Mouse (Mus musculus) limb, embryonic 10.5 days (tissue): ENCODE results near the gene Arhgap29. TPM values are rescaled to one million over a fixed set of nuclear protein-coding genes. Genes with fewer than 3 reads are reported as not detected.

ENCODE experiments used
- DNase-seq: peaks from one replicate; pipeline ENCODE4 v3.0.0-alpha.2; 2017; ENCODE audit warnings: low spot score
- H3K27ac ChIP-seq: fragments of 300-500 bp; sonication (generic); 2 replicates; pipeline ENCODE4 v1.5.1; 2016; ENCODE audit warnings: mild to moderate bottlenecking
- H3K27me3 ChIP-seq: fragments of 300-500 bp; sonication (generic); 2 replicates; pipeline ENCODE4 v1.6.1; 2016; ENCODE audit warnings: low read depth, mild to moderate bottlenecking; ENCODE audit not compliant: poor library complexity, severe bottlenecking
- H3K36me3 ChIP-seq: fragments of 300-500 bp; sonication (generic); 2 replicates; pipeline ENCODE4 v1.6.1; 2016; ENCODE audit warnings: mild to moderate bottlenecking, moderate library complexity
- H3K4me1 ChIP-seq: fragments of 300-500 bp; sonication (generic); 2 replicates; pipeline ENCODE4 v1.6.1; 2016
- H3K4me3 ChIP-seq: fragments of 300-500 bp; sonication (generic); 2 replicates; pipeline ENCODE4 v1.5.1; 2016; ENCODE audit warnings: mild to moderate bottlenecking, moderate library complexity
- H3K9me3 ChIP-seq: fragments of 300-500 bp; sonication (generic); replicated peaks from 2 replicates; pipeline ENCODE4 v1.6.1; 2016; ENCODE audit warnings: mild to moderate bottlenecking
- WGBS: fragments of 180-500 bp; shearing (Covaris S2); methylation state at CpG from one replicate; pipeline ENCODE4 v1.1.7; 2016; 5-methylcytosine and 5-hydroxymethylcytosine counted together
- polyA plus RNA-seq: library from polyadenylated mRNA; unstranded; fragments of >200 nt; fragmentation: Nextera tagmentation; extraction: Ambion mirVana; gene quantifications from 2 replicates; pipeline ENCODE4 v1.2.1, GENCODE M21; 2016

The Arhgap29 gene
- polyA plus RNA-seq, 1 experiment from 2014 or later, result 39.7 TPM

DNA sequence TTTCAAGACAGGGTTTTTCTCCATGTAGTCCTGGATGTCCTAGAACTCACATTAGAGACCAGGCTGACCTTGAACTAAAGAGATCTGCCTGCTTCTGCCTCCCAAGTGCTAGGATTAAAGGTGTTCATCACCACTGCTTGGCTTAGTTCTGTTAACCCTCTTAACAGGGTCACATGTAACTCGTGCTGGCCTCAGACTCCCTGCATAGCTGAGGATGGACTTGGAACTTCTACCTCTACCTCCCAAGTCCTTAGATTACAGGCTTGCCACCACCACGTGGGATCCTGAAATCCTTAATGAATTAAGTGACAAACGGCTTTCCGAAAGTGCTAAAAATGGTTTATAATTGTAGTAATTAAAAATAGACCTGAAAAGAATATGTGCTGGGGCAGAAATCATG lies 29.0 kb downstream of the Arhgap29 start:
- Histone ChIP-seq H3K4me3 (no peak overlapping the region), H3K9me3 (no peaks in the 10 kb centered on the region), H3K4me1 (no peaks in the 10 kb centered on the region), H3K27ac (no peak overlapping the region), H3K27me3 (no peaks in the 10 kb centered on the region), H3K36me3 (peaks cover 4% of the 10 kb centered on the region; the same call in 1 of the 2 replicates)
- DNase-seq, result no peak
- 90% methylated on average over 4 of the region's 4 CpGs for WGBS

DNA sequence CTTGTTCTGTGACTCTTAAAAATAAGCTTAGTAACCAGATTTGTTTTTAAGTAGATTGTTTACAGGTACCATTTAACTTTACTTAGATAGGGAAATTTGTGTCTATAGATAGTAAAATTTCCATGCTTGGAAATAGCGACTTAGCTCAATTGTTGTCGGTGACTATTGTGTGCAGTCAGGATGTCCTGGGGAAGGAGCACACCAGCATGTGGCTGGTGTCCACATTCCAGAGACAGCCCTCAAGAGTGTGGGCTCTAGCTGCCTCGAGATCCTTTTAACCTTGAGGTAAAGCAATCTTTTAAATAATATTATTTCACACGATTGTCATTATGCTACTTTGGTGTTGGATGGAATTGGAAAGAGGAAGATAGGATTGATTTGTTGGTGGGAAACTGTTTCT lies 30.1 kb downstream of the Arhgap29 start:
- H3K9me3 ChIP-seq, result no peaks in the 10 kb centered on the region
- no peaks in the 10 kb centered on the region for H3K4me1 ChIP-seq
- H3K4me3 ChIP-seq, result no peak overlapping the region
- H3K27me3 ChIP-seq, result no peaks in the 10 kb centered on the region
- peaks cover 4% of the 10 kb centered on the region; the same call in 1 of the 2 replicates for H3K36me3 ChIP-seq
- WGBS, result 83% methylated on average over 4 of the region's 4 CpGs
- no peak for DNase-seq
- H3K27ac ChIP-seq, result no peak overlapping the region

DNA sequence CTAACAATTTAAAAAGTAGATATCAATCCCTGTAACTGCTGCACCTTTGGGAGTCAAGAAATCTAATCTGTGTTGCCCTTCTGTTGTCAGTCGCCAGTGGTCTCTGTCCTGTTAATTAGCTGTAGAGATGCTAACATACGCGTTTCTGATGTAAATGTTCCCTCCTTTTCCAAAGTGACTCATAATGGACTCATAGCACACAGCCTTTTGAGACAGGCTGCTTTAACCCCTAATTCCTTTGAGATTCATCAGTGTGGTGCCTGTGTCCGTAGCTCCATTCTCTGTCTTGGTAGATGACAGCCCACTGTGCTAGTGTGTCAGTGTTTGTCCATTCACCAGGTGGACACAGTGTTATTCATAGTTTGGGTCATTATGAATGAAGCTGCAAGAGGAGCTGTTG lies 42.8 kb downstream of the Arhgap29 start:
- no peak overlapping the region for H3K27ac ChIP-seq
- 84% methylated on average over 4 of the region's 4 CpGs for whole genome bisulfite sequencing
- H3K27me3 ChIP-seq, result no peaks in the 10 kb centered on the region
- peaks cover 24% of the 10 kb centered on the region for H3K36me3 ChIP-seq
- H3K9me3 ChIP-seq, result no peaks in the 10 kb centered on the region
- DNase-seq, result no peak
- no peak overlapping the region for H3K4me3 ChIP-seq
- peaks cover 8% of the 10 kb centered on the region for H3K4me1 ChIP-seq

DNA sequence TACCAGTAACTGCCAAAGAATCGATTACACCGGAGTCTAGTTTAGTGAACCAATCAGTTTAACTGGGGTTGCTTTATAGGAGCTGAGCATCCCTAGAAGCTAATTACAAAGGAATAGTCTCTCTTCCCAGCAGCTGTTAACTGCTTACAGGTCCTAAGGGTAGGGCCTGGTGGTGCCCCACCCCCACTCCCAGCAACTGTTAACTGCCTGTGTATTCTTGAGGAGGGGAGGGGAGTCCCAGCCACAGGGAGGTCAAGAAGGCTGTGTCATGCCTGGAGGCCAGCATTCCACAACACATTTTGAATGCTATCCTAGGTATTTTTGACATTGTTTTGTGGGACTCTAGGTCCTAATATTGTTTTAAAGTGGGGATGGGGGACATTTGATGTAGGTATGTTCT lies 47.6 kb downstream of the Arhgap29 start:
- Histone ChIP-seq H3K4me1 (peaks cover 22% of the 10 kb centered on the region), H3K9me3 (no peaks in the 10 kb centered on the region), H3K4me3 (no peak overlapping the region), H3K27me3 (no peaks in the 10 kb centered on the region), H3K27ac (no peak overlapping the region), H3K36me3 (peaks cover 14% of the 10 kb centered on the region)
- 46% methylated on average over 2 of the region's 2 CpGs for whole genome bisulfite sequencing
- DNase-seq, result peak; percentile 47

DNA sequence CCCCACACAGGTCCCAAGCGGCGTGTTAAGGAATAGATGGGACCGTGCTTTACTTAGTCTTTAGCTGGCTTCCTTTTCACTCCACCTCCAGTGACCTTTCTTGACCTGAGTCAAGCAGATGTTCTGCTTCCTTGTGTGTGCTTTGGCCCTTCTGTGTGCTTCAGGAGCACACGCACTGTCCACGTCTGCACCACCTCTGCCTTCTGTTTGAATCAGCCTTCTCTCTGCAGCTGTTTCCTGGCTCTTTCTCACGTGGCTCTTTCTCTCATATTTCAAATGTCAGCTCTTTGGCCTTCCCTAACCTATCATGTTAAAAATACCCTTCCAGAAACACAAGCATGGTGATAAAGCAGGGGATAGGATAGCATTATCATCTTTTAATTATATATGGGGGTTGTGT lies 49.2 kb downstream of the Arhgap29 start:
- WGBS, result 37% methylated on average over 6 of the region's 6 CpGs
- H3K27me3 ChIP-seq, result no peaks in the 10 kb centered on the region
- DNase-seq, result no peak
- peaks cover 14% of the 10 kb centered on the region for H3K36me3 ChIP-seq
- H3K27ac ChIP-seq, result no peak overlapping the region
- no peak overlapping the region for H3K4me3 ChIP-seq
- H3K4me1 ChIP-seq, result peaks cover 22% of the 10 kb centered on the region
- H3K9me3 ChIP-seq, result no peaks in the 10 kb centered on the region

DNA sequence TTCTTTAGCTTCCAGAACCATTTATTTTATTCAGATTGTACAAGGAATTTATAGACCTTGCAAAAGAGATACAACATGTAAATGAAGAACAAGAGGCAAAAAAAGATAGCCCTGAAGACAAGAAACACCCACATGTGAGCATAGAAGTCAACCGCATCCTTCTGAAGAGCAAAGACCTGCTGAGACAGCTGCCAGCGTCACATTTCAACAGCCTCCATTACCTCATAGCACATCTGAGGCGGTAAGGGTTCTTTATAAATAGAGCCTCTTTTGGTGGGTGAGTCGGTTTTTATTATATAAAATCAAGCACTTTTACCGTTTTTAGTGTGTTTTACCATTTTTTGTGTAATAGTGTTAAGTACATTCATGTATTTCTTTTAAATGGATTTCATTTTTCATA lies 57.5 kb downstream of the Arhgap29 start:
- no peak overlapping the region for H3K27ac ChIP-seq
- H3K4me3 ChIP-seq, result no peak overlapping the region
- H3K36me3 ChIP-seq, result peaks cover 62% of the 10 kb centered on the region
- WGBS, result 94% methylated on average over 5 of the region's 5 CpGs
- no peaks in the 10 kb centered on the region for H3K9me3 ChIP-seq
- H3K4me1 ChIP-seq, result no peaks in the 10 kb centered on the region
- DNase-seq, result no peak
- no peaks in the 10 kb centered on the region for H3K27me3 ChIP-seq

DNA sequence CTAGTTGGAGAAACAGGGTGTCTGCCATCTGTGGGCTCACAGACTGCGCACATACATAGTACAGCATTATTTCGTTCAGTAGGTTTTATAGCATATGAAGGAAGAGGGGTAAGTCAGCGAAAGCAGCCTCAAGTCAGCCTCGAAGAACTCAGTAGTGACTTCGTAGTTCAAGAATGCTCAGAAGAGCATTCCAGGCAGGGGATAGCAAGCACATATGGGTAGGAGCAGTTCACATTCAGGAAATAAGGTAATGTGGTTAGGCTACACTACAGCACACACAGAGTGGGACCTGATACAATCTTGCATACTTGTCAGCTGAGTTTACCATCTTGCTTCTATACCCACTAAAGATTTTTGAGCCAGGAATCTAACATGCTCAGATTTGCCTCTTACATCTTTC lies 58.0 kb downstream of the Arhgap29 start:
- no peak for DNase-seq
- peaks cover 63% of the 10 kb centered on the region for H3K36me3 ChIP-seq
- WGBS, result 92% methylated on average over 5 of the region's 5 CpGs
- H3K27ac ChIP-seq, result no peak overlapping the region
- no peak overlapping the region for H3K4me3 ChIP-seq
- no peaks in the 10 kb centered on the region for H3K4me1 ChIP-seq
- no peaks in the 10 kb centered on the region for H3K9me3 ChIP-seq
- no peaks in the 10 kb centered on the region for H3K27me3 ChIP-seq

DNA sequence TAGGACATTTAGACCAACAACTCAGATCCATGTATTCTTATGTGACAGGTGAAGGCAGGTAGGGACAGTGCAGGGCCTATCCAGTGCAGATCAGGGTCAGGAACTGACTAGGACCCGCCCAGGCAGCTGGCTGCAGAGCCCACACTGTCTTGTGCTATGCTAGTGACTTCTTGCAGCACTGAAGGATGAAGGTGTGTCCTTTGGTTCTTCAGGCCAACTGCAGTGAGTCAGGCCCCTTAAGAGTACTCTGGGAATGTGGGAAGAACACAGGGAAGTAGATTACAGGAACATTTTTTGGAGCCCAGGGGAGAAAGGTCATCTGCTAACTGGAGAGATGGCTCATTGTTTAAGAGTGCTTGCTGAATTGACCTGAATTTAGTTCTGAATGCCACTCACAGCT lies 60.1 kb downstream of the Arhgap29 start:
- Histone ChIP-seq H3K27ac (no peak overlapping the region), H3K36me3 (peaks cover 58% of the 10 kb centered on the region), H3K9me3 (no peaks in the 10 kb centered on the region), H3K4me3 (no peak overlapping the region), H3K4me1 (no peaks in the 10 kb centered on the region), H3K27me3 (no peaks in the 10 kb centered on the region)
- no peak for DNase-seq
- WGBS, result 77% methylated on average over 1 of the region's 1 CpGs

DNA sequence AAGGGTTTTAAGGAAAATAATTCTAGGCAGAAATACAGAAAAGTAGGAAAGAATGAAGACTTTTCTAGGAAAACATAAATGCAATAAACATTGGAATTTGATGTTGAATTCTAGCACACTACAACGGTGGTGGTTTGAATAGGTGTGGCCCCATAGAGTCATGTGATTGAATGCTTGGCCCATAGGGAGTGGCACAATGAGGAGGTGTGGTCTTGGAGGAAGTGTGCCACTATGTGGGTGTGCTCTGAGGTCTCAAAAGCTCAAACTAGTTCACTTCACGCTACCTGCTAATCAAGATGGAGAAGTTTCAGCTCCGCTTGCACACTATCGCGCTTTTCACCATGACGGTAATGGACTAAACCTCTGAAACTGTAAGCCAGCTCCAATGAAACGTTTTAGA lies 66.1 kb downstream of the Arhgap29 start:
- peaks cover 15% of the 10 kb centered on the region for H3K36me3 ChIP-seq
- no peaks in the 10 kb centered on the region for H3K4me1 ChIP-seq
- no peak overlapping the region for H3K27ac ChIP-seq
- 94% methylated on average over 7 of the region's 7 CpGs for WGBS
- no peaks in the 10 kb centered on the region for H3K9me3 ChIP-seq
- H3K4me3 ChIP-seq, result no peak overlapping the region
- no peak for DNase-seq
- no peaks in the 10 kb centered on the region for H3K27me3 ChIP-seq

DNA sequence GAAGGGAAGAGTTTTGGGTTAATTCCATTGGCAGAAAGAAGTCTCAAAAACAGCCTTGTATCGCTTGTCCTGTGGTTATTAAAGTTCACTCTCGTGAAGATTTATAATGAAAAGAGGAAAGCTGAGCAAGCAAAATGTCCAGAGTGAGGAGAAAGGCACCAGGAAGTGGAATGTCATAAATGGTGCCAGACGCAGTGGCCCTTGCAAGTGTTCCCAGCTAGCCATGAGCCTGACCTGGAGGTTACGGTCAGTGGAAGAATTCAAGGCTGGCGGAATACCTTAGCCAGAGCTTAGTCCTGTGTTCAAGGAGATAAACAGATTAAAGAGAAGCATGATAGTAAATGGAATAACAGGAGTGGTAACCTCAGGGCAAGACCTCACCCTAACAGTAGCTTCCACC lies 66.8 kb downstream of the Arhgap29 start:
- Histone ChIP-seq H3K36me3 (peaks cover 10% of the 10 kb centered on the region), H3K4me3 (no peak overlapping the region), H3K27ac (no peak overlapping the region), H3K4me1 (no peaks in the 10 kb centered on the region), H3K27me3 (no peaks in the 10 kb centered on the region), H3K9me3 (no peaks in the 10 kb centered on the region)
- no peak for DNase-seq
- WGBS, result 90% methylated on average over 5 of the region's 5 CpGs

DNA sequence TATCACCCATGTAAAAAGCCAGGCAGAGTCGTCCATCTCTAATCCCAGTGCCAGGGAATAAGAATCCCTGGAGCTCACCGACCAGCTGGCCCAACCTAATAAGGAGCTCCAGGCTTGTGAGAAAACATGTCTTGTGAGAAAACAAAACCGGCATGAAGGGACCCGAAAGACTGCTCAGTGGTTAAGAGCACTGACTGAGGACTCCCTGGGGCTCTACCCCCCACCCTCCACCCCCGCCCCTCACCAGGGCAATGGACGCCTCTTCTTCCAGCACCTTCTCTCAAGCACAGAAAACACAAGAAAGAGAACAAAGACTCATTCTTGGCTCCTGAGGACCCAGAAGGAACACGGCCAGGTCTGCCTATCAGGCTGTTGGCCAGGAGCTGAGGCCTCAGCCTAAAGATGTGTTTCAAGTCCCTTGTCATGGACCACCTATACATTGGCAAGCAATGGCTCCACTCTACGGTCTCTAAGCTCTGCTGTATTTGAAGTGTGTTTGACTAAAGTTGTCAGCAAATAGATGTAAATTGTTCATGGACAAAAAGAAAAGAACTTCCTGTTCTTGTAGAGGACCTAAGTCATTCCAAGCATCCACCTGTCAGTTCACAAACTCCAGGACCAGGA lies 68.8 kb downstream of the Arhgap29 start:
- Histone ChIP-seq H3K27me3 (no peaks in the 10 kb centered on the region), H3K36me3 (peaks cover 2% of the 10 kb centered on the region), H3K9me3 (no peaks in the 10 kb centered on the region), H3K4me3 (no peak overlapping the region), H3K4me1 (no peaks in the 10 kb centered on the region), H3K27ac (no peak overlapping the region)
- WGBS, result 89% methylated on average over 8 of the region's 8 CpGs
- no peak for DNase-seq

DNA sequence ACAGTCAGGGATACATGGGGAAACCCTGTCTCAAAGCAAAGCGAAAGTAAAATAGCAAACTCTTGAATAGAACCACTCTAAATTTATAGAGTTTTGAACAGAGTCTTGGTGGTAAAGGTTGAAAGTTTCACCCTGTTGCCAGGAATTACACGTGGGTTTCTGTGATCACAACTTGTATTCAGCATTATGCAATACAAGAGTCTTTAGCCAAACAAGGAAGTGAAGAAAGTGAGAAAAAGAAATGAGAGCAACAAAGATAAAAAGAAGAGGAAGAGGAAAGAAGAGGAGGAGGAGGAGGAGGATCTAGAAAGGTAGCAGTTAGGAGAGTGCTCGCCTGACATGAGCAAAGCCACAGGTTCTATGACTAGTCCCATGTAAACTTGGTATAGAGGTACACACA lies 70.0 kb downstream of the Arhgap29 start:
- no peaks in the 10 kb centered on the region for H3K9me3 ChIP-seq
- no peak overlapping the region for H3K27ac ChIP-seq
- DNase-seq, result no peak
- 92% methylated on average over 3 of the region's 3 CpGs for whole genome bisulfite sequencing
- H3K4me3 ChIP-seq, result no peak overlapping the region
- H3K4me1 ChIP-seq, result peaks cover 5% of the 10 kb centered on the region; the same call in 1 of the 2 replicates
- no peaks in the 10 kb centered on the region; the same call in 1 of the 2 replicates for H3K36me3 ChIP-seq
- no peaks in the 10 kb centered on the region for H3K27me3 ChIP-seq

DNA sequence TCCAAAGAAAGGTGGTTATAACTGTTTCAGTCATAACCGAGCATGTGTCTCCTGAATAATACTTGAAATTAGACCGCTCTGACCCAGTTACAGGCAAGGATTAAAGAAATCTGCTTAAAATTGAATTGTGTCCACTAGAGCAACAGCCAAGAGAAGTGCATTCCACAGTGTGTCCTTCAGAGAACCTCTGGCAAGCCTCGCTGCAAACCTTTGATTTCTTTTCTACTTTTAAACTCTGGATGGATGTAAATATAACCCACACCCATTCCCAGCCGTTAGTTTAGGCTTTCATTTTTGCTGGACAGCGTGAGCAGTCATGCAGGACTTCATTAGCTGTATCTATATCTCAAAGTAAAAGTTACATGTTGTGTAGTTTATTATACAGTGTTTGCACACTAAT lies 74.3 kb downstream of the Arhgap29 start:
- DNase-seq, result no peak
- WGBS, result 88% methylated on average over 5 of the region's 5 CpGs
- H3K9me3 ChIP-seq, result no peaks in the 10 kb centered on the region

DNA sequence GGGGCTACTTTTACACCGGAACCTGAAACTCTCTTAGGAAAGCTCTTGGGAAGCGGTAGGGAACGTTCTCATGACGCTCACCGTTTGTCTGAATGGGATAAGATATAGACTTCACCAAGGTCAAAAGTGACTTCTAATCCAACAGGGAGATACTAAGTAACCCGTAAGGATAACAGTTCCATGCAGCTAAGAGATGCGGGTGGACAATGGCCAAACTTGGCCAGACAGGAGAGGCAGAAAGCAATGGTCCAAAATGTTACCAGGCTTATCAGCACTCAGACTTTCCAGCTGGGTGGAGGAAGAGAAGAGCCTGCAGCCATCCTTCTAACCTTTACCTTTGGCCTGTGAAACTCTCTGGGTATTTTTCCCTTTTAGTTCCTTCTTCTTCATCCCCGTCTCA lies 75.4 kb downstream of the Arhgap29 start:
- peaks cover 5% of the 10 kb centered on the region; the same call in 1 of the 2 replicates for H3K4me1 ChIP-seq
- WGBS, result 94% methylated on average over 8 of the region's 8 CpGs

More for the DNA sequence above, 74.3 kb downstream of the Arhgap29 start:
- Histone ChIP-seq H3K4me3 (no peak overlapping the region), H3K27ac (no peak overlapping the region), H3K27me3 (no peaks in the 10 kb centered on the region), H3K36me3 (no peaks in the 10 kb centered on the region), H3K4me1 (peaks cover 5% of the 10 kb centered on the region; the same call in 1 of the 2 replicates)

More for the DNA sequence above, 75.4 kb downstream of the Arhgap29 start:
- Histone ChIP-seq H3K36me3 (no peaks in the 10 kb centered on the region), H3K4me3 (no peak overlapping the region), H3K9me3 (no peaks in the 10 kb centered on the region), H3K27me3 (no peaks in the 10 kb centered on the region), H3K27ac (no peak overlapping the region)
- DNase-seq, result no peak
